Mouse (Mus musculus) cortical plate, adult 2 months (tissue): Measurements from ENCODE around the gene Fam107b.

Experiments
- CTCF ChIP-seq: fragments of 200-500 bp; IDR thresholded peaks from 2 replicates; pipeline ENCODE4 v1.5.1; 2011; ENCODE audit warnings: mild to moderate bottlenecking, control low read depth, low read length; ENCODE audit not compliant: insufficient read depth; ENCODE audit errors: extremely low read depth
- POLR2A ChIP-seq: fragments of 200-500 bp; IDR thresholded peaks from 2 replicates; pipeline ENCODE4 v1.6.1; 2011; ENCODE audit warnings: mild to moderate bottlenecking, low read length, control low read depth; ENCODE audit not compliant: insufficient read depth; ENCODE audit errors: extremely low read depth

GRCm38 (mm10) chr2:3714511-3714910 lies 144.2 kb downstream of the Fam107b start:
- TF ChIP-seq POLR2A (no peak), CTCF (no peak)
